Mouse (Mus musculus) ovary, postnatal 14 days (tissue): ENCODE data around the gene Obp2a.
"Not testable (repeated sequence)": the region's sequence is repeated elsewhere in the genome, so short reads cannot be mapped to it uniquely, and the experiment has no call there.

Experiments
- DNase-seq: peaks from one replicate; pipeline ENCODE4 v3.0.0; 2022; ENCODE audit warnings: low spot score

The Obp2a gene

DNA sequence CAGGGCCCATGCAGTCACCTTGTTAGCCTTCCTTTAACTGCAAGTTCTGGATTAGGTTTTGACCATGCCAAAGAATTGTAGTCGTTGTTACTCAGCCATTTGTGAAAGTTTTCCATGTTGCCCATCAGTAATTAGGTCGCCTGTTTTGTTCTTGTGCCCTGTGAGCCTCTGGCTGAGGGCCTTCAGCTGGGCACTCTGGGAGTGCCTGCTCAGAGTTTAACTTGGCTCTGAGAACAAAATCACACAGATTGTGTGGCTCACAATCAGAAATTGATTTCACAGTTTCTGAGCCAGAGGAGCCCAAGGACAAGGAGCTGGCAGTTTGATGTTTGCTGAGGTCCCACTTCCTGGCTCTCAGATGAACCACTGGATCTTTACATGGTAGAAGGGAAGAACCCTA is 9.9 kb downstream of the Obp2a start:
- DNase-seq = not testable (repeated sequence)

DNA sequence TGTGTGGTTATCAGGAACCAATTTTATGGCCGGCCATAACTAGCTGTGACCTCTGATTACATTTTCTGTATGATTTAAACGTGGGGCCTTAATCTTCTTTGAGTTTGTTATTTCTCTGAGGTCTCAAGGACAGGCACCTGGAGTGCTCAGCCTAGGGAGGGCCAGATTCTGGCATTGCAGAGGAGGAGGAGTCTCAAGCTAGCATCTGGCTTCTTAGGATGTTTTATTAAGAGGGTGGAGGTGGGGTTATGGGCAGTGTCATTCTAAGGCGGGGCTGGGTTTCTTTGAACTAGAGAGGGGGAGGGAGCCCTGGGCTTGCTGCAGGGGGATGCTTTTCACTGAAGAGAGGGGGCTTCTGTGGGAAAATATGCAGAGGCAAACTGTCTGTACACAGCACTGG is 11.8 kb downstream of the Obp2a start:
- not testable (repeated sequence) for DNase-seq

DNA sequence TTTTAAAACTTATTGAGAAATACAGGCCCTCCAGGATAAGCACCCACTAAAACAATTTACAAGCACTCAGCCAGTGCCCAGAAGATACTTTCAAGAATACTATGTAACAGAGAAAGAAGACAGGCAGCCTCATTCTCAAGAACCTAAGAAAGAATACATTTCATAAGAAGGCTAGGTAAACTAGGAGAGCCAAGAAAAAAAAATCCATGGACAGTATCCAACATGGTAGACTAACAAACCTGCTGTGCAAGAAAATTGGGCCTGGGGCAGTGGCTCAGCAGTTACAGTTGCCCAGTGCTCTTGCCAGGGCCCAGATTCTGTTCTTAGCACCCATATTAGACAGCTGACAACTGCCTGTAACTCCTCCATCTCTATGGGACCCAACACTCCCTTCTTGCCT is 17.4 kb downstream of the Obp2a start:
- DNase-seq = no peak

DNA sequence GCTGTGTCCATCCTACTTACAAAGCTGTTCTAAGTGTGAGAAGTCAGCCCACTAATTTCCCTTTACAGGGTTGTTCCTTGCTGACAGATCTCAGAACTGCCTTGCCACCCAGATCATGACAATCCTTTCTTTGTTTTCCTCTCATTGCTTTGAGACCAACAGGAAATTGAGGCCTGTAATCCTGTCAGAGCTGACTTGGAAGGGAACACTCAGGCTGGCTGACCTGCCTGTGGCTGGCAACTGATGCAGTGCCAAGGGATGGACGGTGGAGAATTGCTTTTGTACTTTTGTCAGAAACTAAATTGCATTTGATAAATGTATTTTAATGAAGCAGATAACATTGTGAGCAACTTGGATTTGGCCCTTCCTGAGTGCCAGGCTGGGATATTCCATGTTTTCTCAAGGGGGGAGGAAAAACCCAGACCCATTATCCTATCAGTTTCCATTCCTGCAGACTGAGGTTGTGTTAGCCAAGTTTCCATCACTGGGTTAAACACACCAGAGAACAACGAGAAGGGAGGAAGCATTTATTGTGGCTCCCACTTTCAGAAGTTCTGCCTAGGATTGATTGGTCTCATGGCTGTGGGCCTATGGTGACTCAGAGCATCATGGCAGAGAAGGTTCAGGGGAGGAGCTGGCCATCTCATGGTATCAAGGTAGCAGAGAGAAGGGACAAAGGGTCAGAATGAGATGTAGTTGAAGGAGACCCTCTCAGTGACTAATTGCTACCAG is 33.5 kb downstream of the Obp2a start:
- DNase-seq = no peak

DNA sequence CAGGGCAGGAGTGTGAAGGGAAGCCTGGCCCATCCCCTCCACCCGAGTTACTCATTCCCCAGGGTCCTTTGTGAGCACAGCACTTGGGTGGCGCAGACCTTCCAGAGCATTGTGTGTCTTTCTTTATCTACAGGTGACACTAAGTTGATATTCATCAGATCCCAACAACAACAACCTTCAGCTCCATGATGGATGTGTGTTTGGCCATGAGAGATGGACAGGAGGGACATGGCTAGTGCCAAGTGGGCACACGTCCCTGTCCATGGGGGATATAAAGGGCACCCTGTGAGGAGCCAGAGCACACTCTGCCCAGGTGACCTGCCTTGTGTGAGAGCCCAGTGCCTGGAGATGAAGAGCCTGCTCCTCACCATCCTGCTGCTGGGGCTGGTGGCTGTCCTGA is 36.9 kb downstream of the Obp2a start, which contains the start of gene Obp2b:
Gene Obp2b (plus strand): TSS at position 301 of the 400 bp plus-strand sequence.
- not testable (repeated sequence) for DNase-seq

DNA sequence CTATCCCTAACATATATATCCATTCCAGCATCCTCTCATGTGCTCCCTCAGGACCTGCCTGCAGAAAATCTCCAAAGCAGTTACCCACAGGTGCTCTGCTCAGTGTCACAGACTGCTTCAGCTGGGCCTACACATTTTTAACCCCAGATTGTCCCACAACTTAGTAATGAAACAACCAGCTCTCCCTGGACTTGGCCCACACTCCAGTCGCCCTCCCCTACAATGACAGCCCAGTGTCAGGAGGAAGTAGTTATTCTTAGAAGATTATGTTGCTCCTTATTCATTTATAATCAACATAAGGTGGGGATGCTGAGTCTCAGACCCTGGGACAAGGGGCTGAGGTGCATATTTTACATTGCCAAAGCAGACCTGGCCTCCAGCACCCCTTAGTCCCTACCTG is 41.8 kb downstream of the Obp2a start:
- no peak for DNase-seq
